Mouse (Mus musculus): Measurements from ENCODE around the gene 1110065P20Rik.

1110065P20Rik gene

DNA sequence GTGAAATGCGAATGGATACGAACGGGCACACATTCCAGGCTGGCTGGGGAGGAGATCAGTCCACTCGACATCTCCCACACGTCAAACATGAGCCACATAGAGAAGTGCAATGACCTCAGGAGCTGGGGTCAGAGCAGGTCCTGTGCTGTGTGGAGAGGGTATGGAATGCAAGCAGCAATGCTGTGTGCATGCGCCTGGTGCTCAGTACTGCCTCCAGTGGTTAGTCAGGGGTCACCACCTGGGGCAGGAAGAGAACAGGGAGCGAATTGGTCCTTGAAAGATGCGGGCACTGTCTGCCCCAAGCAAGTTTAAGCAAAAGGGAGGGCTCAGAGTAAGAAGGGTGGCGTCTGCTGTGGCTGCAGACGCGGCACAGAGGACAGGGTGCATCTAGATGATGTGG, 7.5 kb downstream of the 1110065P20Rik start:
- WGBS: 59% methylated on average over 11 of the region's 11 CpGs

DNA sequence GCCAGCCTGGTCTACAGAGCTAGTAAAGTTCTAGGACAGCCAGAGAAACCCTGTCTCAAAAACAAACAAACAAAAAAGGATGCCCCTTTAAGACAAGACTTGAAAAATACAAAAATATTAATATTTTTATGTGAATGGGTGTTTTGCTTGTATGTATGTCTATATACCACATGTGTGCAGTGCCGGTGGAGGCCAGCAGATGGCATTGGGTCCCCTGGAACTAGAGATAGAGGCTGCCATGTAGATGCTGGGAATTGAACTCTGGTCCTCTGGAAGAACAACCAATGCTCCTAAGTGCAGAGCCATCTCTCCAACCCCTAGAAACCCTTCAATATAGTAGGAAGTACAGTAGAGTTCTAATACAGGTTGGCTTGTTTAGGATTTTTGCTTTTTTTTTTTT, 10.0 kb downstream of the 1110065P20Rik start:
- WGBS: 97% methylated on average over 1 of the region's 1 CpGs

DNA sequence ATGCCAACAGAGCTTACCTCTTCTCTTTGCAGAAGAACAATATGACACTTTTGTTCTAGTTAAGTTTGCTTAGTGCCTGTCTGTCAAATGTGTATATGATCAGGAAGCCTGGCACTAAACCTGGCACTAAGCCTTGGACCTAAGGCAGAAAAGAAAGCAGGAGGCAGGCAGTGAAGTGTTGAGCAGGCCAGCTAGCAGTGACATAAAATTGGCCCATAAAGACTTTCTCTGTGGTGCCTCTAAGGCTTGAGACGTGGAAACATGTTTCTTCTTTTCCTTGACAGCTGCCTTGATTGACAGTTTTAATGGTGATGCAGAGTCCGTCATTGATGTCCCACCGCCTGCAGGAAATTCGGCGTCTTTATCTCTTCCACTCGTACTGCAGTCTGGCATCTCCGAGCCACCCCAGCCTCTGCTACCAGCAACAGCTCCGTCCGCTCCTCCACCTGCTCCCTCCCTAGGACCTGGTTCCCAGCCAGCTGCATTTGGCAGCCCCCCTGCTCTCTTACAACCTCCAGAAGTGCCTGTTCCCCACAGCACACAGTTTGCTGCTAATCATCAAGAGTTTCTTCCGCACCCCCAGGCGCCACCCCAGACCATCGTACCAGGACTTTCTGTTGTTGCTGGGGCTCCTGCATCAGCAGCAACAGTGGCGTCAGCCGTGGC, 12.8 kb downstream of the 1110065P20Rik start:
- WGBS: 68% methylated on average over 14 of the region's 14 CpGs

DNA sequence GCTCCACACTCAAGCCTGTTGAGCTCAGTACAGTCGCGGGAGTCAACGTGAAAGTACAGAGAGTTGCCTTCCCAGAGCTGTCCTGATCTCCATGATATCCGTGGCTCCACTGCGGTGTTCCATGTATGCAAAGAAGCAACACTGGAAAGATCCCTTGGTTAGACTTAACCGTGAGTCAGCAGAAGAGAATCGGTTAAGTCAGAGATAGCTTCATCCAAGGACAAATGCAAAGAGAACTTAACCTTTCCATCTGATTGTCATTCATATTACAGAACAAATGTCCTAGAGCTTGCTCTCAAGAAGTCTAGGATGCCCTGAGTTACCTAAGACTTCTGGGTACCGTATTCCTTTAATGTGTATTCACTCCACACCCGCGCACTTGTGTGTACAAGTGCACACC, 18.2 kb downstream of the 1110065P20Rik start:
- 94% methylated on average over 10 of the region's 10 CpGs for WGBS

DNA sequence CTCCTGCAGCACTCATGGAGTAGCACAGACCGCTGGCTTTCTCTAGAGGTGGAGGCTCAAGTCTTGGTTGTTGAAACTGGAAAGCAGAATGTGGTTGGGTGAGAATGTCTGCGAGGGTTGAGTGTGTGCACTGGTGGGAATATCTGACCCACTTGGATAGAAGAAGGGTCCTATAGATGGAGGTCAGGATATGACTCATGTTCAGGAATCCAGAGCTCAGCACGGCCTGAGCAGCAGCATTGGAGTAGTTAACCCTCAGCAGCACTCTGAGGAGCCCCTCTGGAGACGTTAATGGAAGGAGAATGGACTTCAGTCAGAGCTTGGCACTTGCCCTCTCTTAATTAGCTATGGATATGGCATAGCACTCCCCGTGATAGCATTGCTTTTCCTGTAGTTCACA, 21.3 kb downstream of the 1110065P20Rik start:
- WGBS: 69% methylated on average over 5 of the region's 5 CpGs

DNA sequence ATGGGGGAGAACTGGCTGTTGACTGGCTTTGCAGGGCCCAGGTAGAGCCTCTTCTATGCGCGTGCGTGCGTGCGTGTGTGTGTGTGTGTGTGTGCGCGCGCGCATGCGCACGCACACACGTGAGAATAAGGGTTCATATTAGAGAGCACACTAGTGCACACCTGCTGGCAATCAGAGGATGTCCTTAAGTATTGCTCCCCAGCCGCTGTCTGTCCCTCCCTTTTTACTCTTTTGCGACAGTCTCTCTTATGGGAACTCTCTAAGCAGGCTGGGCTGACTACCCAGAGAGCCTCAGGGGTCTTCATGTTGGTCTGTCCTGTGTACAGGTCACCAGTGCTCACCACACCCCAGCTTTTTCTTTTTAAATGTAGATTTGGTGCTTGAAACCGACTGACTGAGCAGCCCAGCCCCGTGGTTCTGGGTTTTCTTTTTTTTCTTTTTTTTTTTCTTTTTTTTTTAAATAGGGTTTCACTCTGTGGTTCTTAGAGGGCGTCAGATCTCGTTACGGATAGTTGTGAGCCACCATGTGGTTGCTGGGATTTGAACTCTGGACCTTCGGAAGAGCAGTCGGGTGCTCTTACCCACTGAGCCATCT, 25.5 kb downstream of the 1110065P20Rik start:
- WGBS: 96% methylated on average over 21 of the region's 21 CpGs

DNA sequence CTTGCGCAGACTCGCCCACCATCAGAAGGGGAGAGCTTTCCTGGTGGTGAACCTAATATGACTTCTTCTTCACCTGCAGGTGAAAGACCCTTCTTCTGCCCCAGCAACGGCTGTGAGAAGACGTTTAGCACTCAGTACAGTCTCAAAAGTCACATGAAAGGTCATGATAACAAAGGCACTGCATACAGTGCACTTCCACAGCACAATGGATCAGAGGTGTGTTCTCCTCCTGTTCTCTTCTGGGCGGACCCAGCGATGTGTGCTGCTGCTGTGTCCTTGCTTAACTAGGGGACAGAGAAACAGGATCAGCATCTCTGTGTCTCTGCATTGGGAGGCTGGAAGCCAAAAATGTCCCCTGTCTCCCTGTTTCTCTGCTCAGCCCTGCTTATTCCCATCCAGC, 26.0 kb downstream of the 1110065P20Rik start:
- WGBS: 94% methylated on average over 6 of the region's 6 CpGs

DNA sequence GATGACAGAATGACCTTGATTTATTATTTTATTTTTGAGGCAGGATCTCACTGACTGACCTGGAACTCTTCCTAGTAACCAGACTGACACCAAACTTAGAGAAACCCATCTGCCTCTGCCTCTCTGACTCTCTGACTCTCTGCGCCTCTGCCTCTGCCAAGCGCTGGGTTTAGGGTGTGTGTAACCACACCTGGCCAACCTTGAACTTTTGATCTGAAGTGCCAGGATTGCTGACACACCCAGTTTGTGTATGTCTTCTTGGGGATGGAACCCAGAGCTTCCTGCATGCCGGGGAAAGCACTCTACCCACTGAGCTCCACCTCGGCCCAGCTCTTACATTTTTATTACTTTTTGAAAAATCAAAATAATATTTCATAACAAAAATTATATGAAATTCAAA, 32.2 kb downstream of the 1110065P20Rik start:
- WGBS: 91% methylated on average over 4 of the region's 4 CpGs

DNA sequence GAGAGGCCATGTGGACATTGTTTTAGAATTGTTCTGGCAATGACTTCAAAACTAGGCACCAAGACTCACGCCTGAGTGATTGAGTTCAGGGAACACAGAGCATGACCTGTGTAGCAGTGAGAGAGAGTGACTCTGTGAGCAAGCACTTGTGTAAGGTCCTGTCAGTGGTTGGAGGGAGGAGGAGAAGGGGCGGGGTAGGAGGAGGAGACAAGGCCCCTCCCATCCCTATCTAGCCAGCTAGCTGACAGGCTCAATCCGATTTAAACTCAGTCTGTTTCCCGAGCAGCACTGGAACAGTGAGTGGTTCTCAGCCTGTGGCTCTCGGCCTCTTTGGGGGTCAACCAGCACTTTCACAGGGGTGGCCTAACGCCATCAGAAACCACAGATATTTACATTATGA, 33.2 kb downstream of the 1110065P20Rik start:
- 51% methylated on average over 6 of the region's 6 CpGs for WGBS

DNA sequence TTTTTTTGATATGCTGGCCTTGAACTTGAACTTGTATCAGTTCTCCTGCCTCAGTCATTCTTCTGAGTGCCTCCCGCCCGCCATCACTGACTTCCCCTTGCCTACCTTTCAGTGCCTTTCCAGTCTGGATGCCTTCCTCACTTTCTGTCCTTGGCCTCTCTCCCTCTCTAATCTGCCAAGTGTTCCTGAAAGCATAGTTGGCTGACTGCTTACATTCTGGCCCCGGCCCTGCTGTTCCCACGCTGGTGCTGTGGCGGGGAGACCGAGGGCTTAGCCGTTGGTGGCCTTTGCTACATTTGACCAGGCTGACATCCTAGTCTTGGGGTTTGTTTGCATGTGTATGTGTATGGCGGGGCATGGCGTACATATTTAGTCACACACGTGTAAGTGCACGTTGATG, 35.1 kb downstream of the 1110065P20Rik start:
- 65% methylated on average over 11 of the region's 11 CpGs for WGBS

DNA sequence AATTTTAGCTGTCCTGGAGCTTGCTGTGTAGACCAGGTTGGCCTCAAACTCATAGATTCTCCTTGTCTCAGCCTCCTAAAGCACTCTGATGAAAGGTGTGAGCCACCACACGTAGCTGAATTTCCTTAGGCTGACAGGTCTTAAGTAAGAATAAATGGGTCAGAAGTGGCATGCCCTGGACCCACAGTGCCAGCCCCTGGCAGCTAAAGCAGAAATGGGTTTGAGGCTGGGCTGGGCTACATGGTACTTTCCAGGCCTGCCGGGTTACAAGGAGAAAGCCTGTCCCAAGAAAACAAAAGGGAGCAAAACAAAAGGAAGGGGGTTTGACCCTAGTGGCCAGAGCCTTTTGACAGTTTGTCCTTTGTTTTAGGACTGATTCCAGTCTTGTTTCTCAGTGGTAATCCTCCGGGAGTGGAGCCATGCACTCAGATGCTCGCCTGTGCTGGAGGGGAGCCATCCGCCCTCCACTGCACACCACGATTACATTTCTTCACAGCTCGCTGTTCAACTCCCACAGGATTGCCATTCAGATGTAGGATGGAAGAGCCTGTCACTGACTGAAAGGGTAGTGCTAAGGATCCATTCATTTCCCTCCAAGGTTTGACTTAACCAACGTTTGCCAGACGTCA, 39.5 kb downstream of the 1110065P20Rik start:
- WGBS: 22% methylated on average over 9 of the region's 9 CpGs

DNA sequence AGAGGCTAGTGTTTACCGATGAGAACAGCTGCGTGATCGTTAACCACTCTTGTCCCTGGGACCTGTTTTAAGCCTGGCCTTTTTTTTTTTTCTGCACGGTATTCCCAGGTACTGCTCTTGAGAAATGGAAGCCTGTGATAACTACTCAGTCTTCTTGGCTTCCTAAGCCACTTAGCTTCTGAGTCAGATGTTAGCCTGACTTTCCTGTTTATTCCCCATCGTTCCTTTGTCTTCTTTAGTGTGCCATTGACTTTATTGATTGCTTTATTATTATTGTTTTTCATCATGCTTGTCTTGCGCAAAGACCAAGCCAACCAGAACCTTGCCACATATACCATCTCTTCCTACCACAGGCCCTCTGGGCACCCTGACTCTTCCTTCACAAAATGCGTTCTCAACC, 40.9 kb downstream of the 1110065P20Rik start:
- WGBS: 70% methylated on average over 7 of the region's 7 CpGs

DNA sequence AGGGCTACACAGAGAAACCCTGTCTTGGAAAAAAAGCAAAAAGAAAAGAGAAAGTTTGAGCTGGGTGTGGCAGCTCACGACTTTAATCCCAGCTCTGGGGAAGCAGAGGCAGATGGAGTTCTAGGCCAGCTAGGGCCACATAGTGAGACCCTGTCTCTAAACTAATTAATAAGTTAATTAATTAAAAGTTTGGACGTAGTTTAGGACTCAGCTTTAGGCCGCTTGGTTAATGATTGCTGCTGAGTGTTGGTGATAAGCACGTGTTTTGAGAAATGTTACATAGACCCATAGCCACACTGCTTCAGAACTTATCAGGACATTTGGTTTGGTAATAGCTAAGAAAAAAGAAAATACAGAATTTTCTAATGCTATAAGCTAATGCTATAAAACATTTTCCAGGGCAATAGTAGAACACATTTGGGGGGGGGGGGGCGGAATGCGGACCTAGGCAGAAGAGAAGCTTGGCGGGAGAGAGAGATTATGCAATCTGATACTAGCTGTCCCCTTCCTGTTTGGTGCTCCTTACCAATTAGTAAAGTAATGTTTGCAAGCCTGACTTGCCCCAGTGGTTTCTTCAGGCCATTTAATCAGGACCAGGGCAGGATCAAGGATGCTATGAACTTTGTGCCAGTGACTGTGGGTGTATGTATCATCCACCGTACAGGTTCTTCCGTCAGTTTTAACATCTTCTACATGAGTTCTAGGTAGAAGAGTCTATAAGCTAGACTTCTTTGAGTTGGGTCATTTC, 41.7 kb downstream of the 1110065P20Rik start:
- 83% methylated on average over 9 of the region's 9 CpGs for WGBS

DNA sequence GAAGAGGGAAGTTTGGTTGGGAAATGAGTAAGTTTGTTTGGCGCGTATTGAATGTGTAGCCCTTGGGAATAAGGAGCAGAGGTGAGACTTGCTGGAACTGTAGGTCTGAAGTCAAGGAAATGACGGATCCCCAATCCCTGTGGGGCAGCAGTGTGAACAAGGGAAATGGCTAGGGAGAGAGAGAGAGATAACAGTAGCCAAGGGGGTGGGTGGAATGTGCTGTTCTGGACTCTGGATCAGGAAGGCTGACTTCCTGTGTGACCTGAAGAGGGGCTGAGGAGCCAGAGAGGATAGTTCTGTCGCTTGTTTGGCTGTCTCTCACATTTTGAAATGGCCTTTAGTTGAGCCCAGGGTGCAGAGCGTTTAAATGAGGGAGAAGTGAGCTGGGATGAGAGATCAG, 42.5 kb downstream of the 1110065P20Rik start:
- 76% methylated on average over 5 of the region's 5 CpGs for WGBS

DNA sequence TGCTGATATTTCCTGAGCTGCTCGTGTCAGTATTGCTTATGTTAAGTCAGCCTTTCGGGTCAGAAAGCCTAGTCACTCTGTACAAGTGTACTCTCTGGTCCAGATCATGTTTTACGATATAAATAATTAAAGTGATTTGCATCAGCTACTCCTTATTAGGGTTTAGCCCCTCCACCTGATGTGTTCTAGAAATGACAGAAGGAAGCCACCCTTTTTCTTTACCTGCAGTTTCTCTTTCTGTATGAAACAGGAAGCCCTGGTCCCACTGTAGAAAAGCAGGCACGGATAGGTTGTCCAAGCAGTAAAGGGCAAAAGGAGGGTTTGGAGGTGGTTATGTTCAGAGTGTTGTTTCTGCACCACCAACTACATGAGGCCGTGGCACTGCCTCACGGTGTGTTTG, 47.6 kb downstream of the 1110065P20Rik start:
- 61% methylated on average over 6 of the region's 6 CpGs for WGBS

DNA sequence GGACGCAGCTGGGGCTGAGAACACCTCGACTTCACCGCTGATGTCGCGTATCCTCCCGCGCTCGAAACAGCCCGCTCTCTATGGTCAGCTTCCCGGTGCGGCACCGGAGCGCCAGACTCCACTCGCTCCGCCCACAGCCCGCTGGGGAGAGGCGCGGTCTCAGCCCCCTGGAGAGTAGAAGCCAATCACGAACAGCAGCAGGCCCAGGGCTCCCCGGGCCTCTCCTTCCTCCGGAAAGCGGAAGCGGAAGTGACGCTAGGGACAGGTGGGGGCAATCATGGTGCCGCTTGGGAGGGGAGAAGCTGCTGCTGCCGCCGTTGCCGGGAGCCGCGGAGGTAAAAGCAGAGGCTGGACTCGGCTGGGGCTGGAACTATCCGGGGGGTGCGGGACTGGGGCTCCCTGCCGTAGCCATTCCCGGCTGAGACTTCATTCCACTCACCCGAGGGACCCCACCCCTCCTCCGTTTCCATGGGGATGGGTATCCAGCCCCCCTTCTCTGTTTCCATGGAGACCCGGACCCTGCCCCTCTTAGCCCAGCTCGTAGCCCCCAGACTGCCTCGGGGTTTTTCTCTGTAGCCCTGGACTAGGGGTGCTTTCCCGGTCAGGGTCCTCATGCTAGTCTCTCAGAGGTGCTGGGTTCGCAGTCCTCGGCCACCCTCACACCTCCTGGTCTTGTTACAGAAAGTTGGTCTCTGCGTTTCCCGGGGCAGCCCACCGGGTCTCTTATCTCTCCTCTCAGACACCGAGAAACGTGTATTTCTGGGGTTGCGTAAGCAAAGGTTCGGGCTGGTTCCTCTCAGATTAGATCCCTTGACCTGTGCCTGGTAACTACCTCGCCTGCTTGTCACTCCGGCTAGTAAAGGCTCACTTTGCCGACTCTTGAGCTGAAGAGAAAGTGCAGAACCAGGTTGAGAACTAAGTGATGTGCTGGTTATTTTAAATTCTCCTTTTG, 48.4 kb downstream of the 1110065P20Rik start:
- WGBS: under 1% methylated on average over 53 of the region's 53 CpGs

DNA sequence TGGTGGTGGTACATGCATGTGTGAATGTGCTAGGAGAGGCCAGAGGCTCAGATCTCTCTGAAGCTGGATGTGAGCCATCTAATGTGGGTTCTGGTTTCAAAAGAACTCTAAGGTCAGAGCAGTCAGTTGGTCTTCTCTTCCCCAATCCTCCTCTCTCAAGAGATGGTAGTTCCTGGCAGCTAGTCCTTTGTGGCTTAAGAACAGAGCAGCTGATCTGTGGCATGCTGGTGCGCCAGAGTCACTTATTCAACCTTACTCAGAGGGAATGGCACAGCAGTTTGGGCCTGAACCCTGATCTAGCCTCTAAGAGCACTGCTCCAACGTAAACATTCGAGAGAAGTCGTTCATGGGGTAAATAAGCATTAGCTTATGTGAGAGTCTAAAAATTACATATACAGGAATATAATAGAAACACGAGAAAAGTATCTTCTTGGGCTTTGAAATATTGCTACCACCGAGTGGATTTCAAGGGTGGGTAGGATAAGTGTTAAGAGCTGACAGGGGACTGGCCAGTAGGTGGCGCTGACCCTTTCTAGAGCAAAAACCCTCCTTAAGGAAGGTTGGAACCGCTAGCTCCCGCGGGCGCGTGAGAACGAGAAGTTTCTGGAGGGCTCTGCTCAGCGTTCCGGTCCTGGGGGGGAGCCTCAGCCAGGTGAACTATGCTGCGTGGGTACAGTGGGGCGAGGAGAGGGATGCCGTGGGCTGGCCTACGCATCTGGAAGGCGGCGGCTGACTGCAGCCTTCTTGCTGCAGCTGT, 49.3 kb downstream of the 1110065P20Rik start, which contains the start of gene Mtf1:
TSS of gene Mtf1 (plus strand) at position 553 of the 757 bp plus-strand sequence.
- WGBS: 2% methylated on average over 21 of the region's 21 CpGs
